Mouse (Mus musculus): ENCODE measurements around the gene Chchd6.

The Chchd6 gene

DNA sequence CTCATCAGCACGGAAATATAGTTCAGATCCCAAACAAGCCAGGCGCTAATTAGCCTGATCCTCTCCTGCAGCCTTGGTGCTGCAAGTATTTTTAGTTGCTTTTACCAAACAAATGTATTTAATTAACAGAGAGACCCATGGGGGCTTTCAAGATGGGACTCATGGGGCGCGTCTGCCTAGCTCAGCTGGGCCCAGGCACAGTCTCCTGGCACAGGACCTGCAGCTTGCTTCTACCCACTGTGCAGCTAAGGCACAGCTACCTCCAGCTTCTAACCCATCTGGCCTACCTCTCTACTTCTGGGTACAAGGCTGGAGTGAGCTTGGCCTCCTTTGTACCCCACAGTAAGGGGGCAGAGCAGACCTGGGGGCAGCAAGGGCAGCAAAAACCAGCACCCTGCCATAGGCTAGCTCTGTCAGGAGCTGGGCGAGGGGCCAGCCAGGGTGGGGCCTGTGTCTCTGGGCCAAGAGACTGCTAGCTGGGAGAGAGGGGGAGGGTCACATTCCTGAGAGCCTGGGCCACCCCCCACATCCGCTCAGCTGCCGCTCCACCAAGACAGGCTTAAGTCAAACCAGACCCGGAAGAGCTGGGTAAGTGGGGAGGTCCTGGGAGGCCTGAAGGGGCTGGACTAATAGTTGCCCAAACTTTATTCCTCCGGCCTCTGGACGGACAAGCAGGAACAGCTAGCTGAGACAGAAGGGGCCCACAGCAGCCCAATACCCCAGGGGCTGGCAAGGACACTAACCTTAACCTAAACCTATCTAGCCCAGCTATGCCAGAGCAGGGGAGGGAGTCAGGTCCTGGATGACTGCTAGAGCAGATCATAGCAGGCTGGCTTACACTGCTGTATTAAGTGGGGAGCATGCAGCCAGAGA, 250.6 kb downstream of the Chchd6 start:
- in situ Hi-C loops (cut with MboI; ENCODE audit: unreplicated experiment in 2 of 2): no loop called here

- in situ Hi-C loops (cut with MboI; ENCODE audit: unreplicated experiment in 2 of 2): no loop called here
These were observed 253.5 kb downstream of the Chchd6 start for GRCm38 (mm10) chr6:89341981-89342380.

DNA sequence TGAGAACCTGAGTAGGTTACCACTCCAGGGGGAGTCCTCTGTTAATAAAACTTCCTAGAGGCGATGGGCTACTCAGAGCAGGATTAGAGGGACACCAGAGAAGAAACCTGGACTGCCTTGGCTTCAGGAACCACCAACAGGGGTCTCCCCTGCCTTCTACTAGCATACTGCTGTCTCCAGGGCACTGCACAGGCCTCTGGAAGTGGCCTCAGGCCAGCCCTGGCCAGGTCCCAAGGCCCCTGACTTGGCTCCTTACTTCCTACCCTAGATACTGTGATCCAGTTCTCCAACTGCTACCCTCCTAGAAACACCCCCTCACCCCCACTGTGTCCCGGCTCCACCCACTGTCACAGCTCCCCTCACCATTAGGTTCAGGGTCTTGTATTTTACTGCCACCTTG, 256.0 kb downstream of the Chchd6 start:
- in situ Hi-C loops (cut with MboI; ENCODE audit: unreplicated experiment in 2 of 2): no loop called here

DNA sequence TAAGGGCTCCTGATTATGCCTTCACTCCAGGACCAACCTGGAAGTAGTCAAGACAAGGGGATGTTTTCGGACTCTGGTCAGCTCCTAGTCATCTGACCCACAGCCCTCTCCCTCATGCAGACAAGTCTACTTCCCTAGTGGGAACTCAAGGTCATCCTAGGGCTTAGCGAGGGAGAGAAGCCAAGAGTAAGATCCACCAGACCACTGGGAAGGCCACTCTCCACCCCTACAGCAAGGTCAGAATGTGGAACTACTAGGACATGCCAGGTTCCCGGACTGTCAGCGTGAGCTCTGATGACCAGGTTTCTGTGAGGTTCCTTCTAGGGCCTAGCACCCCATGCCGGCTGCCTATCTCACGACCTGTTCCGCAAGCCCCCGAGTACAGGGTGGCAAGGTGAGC, 256.7 kb downstream of the Chchd6 start:
- in situ Hi-C loops (cut with MboI; ENCODE audit: unreplicated experiment in 2 of 2): no loop called here

DNA sequence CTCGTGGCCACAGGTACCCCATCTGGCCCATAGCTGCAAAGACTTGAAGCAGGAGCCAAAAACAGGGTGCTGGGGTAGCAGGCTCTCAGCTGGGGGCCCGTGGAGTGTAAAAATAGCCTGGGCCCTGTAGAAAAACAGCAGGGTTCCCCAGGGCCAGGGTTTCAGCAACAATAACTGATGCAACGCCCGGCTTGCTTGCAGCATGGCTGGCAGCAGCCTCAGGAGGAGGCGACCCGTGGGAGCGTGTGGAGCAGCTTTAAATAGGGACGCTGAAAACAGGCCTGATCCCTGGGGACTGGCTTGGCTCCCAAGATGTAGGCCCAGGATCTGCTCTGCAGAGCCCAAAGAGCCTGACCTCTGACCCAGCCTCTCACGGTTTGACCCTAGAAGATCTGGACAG, 257.9 kb downstream of the Chchd6 start:
- in situ Hi-C loops (cut with MboI; ENCODE audit: unreplicated experiment in 2 of 2): no loop called here

GRCm38 (mm10) chr6:89333964-89334702, 261.3 kb downstream of the Chchd6 start:
- in situ Hi-C loops (cut with MboI; ENCODE audit: unreplicated experiment in 2 of 2): no loop called here
